Mouse (Mus musculus) natural killer cell, adult 2 months (primary cell): ENCODE data around the gene Klf3.

Experiments
- DNase-seq, 2 experiments: peaks; one replicate each; pipeline ENCODE4 v3.0.0; 2022; ENCODE audit warnings: low spot score in 2 of 2

Klf3 gene

DNA sequence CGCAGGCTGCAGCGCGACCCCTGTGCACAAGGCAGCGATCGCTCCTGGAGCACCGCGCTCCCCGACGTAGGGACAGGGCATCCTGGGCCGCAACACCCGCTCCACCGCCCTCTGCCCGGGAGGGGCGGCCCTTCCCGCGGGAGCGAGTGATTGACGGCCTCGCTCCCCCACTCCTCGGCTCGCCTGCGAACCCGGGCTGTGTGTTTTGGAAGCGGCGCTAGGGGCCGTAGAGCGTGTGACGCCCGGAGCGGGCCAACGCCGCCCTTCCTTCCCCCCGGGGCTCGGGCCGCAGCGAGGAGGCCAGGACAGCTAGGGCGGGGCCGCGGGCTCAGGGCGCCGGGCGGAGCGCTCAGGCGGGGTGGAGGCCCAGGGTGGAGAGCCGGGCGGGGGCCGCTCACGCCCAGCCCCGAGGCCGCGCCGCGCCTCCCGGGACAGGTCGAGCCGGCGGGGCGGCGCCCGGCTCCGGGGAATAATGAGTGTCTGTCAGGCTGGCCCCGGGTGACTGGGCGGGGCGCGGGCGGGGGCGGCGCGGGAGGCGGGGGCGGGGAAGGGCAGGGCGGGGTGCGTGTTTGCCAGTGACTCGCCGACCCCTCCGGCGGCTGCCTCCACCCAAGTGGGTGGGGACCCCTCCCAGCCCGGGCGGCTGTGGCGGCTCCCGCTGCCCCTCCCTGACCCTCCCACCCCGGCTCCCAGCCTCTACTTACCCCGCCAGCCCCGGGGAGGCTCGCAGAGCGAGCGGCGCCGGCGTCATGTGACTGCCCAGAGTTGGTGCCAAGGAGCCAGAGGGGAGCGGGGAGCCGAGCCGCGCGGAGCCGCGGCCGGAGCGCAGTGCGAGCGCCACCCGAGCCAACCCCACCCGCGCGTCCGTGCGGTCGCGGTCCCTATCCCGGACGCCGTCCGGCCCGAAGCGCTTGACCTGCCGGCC, at the start of gene Klf3:
TSS of gene Klf3 (plus strand) at position 594 of the 925 bp plus-strand sequence.
- DNase-seq: peak; percentile 84 to 88

- DNase-seq: no peak
Observed at GRCm38 (mm10) chr5:64762295-64762694, 40.9 kb upstream of the Klf3 start.

- DNase-seq: no peak
Observed at GRCm38 (mm10) chr5:64764452-64764851, 38.7 kb upstream of the Klf3 start.

DNA sequence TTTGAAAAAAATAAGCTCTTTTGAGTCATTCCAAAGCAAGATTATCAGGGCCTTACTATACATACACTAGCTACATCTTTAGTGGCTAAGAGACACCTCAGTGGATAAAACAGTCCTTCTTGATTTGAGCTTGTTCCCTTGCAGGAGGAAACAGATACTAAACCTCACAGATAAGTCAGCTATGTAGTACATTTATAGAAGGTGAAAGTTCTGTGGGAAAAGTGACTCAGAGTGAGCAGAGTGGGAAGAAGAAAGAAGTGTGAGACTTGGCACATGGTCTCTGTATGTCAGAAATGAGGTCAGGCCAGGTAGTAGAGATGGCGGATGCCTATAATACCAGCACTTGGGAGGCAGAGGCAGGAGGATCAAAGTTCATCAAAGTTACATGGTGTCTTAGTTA, 37.4 kb upstream of the Klf3 start:
- no peak for DNase-seq

GRCm38 (mm10) chr5:64766626-64767025, 36.6 kb upstream of the Klf3 start:
- DNase-seq: no peak

DNA sequence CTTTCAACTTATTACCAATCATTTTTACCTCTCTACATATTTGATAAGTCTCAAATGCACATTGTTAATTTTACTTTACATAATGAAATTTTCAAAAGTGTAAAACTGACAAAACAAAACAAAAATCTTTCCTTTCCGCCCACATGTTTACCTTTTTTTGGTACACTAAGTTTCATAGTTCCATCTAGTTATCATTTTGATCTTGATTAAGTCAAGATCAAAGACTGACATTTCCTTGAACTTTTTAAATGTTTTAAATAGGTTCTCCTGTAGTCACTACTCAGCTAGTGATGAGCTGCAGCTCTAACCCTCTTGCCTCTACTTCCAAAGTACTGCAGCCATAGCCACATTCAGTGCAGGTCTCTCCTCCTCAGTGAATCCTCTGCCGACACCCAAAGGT, 31.6 kb upstream of the Klf3 start:
- no peak for DNase-seq

DNA sequence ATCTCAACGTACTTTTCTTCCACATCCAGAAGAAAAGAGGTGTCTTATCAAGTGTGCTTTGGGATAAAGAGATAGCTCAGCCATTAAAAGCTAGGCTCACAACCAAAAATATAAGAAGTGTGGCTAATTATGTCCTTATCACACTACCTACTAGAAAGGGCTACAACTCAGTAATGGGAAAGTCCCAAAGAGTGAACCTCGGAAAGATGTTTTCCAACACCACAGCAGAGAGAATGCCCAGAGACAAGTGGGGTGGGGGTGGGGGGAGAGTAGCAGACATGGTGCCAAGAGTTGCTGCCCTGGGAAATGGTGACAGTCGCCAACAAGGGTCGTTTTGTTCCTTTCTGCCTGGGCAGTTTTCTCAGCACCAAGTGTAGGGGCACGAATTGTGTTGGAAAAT, 25.0 kb upstream of the Klf3 start:
- no peak for DNase-seq

GRCm38 (mm10) chr5:64779285-64779684, 23.9 kb upstream of the Klf3 start:
- no peak for DNase-seq

DNA sequence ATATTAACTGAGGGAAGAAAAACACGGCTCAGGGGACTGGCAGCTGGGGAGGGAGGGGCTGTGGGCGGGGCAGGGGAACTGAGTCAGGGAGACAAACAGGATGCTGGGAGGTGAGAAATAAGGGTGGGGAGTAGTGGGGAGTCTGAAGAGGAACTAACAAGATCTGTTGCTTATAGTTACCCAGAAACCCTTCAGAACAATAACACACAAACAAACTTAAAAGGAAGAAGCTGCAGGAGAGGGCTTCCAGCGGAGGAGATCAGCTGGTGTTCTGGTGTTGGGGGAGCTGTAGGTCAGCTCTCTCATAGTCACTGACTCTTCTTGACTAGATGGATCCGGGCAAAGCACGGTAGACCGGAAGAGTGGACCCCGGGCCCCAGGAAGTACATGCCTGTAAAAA, 22.4 kb upstream of the Klf3 start:
- DNase-seq: peak; percentile 45 to 60

DNA sequence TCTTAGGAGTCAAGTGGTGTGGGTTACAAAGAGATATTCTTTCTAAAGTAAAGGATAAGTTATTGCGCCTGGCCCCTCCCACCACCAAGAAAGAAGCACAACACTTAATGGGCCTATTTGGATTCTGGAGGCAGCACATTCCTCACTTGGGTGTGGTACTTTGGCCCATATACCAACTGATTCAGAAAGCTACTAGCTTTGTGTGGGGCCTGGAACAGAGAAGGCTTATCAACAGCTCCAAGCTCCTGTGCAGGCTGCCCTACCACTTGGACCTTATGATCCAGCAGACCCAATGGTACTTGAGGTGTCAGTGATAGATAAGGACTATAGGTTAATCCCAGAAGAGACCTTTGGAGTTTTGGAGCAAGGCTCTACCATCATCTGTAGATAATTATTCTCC, 15.0 kb upstream of the Klf3 start:
- no peak for DNase-seq

DNA sequence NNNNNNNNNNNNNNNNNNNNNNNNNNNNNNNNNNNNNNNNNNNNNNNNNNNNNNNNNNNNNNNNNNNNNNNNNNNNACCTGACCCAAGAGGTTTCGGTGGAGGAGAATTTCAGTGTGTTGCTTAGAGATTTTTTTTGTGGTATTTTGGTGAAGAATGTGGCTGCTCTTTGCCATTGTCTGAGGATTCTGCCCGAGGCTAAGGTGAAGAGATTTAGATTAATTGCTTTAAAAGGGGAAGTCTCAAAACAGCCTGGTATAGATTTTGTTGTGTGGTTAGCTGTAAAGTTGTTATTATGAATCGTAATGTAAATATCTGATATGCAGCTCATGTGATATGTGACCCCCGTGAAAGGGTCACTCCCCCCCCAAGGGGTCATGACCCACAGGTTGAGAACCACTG, 5.0 kb upstream of the Klf3 start:
- DNase-seq: no peak

GRCm38 (mm10) chr5:64801545-64801944, 1.6 kb upstream of the Klf3 start:
- DNase-seq: no peak

DNA sequence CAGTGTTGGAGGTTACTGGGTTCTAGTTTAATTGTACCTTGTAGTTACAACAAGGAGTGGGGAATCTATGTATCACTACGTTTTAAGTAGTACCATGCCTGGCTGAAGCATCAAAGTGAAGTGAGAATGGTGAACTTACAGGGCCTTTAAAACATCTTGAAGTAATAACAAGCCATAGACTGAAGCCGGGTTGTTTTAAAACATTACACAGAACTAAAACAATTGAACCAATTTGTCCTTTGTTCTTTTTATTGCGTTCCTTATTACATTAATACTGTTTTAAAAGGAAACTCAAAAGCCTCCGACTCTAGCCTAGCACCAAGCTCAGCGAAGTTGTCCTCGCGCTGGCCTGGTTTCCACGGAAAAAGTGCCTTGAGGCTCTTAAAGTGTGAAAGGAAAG, 1.0 kb upstream of the Klf3 start:
- DNase-seq: no peak

- DNase-seq: peak; percentile 37 to 48
Observed at GRCm38 (mm10) chr5:64803720-64804462, 703 bp downstream of the Klf3 start.

DNA sequence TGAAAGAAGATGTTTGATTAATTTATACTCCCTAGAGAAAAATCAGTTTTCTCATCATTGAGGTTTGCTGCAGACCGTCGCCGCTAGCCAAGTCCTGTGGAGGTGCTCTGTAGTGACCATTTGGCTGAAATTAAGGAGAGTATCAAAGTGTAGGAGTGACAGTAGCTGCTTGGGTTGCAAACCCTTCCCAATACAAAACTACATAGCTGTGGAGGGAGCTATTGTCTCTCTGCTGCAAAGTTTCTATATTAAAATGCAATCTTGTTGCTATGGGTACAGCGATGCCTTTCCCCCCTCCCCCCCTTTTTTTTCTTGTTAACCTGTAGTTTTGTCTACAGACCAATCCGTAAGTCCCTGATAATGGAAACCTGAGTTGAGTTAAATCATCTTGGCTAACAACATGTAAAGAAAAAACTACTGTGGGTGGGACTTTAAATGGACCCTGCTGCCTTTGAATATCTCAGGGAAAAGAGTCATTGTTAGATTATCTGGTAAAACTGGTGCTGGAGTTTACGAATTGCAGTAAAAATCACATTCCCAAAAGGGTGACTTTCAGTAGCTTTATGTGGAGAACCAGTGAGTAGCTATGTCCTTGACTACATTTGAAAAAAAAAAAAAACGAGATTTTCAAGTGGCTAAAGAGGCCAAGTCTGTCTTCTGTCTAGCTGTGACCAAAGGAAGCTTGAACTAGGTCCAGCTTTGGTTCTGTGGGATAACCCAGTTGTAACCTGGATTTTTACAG, 2.1 kb downstream of the Klf3 start:
- DNase-seq: no peak

DNA sequence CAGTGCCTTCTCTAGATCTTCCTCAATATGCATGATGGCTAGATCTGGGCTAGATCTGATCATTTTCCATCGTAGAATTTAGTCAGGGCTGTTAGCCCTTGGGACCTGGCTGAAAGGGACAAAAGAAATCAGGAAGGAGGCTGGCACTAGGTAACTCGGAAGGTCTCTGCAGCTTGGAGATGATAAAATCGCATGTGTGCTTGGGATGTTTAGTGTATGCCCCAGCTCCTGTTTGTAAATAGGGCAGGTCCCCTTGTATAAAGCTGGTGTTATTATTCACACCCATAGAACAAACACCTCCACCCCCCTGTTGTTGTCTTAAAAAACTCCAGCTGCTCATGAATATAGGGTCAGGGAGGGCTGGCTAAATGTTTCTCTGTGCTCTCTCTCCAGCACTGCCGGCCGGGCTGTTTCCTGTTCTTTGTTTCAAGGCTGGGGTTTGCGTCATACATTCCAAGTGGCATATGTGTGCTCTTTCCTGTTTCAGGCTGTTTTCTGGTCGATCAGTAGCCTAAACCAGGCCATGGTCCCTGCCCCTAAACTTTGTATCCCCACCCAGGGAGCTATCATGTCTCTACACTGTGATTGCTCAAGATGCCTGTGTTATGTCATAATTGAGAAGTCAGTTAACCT, 2.8 kb downstream of the Klf3 start:
- peak; percentile 79 to 82 for DNase-seq

DNA sequence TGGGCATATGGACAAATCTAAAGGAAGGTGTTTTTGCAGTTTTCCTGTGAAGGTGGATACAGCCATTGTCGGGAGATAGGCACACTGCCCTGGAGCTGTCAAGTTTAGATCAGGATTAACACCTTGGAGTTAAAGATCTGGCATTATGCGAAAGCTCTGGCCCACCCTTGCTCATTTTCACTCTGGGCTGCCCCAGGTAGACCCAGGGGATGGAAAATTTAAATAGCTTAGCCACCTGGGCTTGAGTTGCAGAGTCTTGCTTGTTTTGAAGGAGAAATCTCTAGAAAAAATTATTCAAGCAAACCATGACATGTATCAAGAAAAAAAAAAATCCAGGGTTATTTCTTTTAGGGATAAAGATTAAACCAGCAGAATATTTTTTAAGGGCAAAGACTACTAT, 3.4 kb downstream of the Klf3 start:
- DNase-seq: no peak

GRCm38 (mm10) chr5:64807159-64807558, 4.0 kb downstream of the Klf3 start:
- DNase-seq: no peak

- no peak for DNase-seq
Observed at GRCm38 (mm10) chr5:64807603-64808002, 4.4 kb downstream of the Klf3 start.

GRCm38 (mm10) chr5:64808106-64809010, 5.2 kb downstream of the Klf3 start:
- DNase-seq: no peak

DNA sequence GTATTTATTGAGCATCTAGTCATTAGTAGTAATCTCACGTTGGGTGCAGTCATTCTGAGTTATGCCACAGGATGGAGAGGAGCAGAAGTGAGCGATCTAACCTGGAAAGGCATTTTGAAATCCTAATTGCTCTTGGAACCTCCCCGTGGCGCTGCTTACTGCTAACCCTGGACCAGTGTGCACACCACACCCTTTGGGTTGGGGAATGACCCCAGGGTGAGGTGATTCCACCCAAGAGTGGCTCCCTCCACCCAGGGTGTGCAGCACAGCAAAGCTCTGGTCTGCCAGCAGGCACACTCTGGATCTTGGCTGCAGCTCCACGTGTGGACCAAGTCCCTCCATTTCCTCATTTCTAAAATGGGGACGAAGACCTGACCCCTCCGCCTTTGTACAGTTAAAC, 6.1 kb downstream of the Klf3 start:
- DNase-seq: no peak
